Mouse (Mus musculus): ENCODE results near the gene Ptx4.

Gene Ptx4

DNA sequence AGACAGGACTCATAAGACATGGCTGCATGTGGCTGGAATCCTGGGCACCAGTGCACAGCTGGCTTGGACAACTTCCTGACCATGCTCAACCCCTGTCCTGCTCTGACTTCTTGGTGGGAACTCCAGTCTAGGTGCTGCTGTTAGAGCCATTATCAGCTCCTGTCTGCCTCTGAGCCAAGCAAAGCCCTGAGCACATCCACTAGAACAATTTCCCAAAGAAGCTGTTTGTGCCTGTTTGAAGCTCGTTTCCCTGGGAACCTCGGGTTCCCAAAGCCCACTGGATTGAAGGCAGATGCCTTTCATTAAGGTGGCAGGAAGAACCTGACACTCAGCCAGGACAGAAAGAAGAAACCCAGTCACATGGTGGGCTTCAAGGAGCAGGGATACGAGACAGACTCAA lies at the start of gene Ptx4:
TSS of gene Ptx4 (plus strand) at position 355 of the 400 bp plus-strand sequence.
- no peak for DNase-seq (ENCODE audit: inconsistent age in 2 of 2, low spot score in 1 of 2)

GRCm38 (mm10) chr17:25076906-25077305 lies 43.7 kb upstream of the Ptx4 start:
- no peak for DNase-seq (ENCODE audit: inconsistent age in 2 of 2, low spot score in 1 of 2)

DNA sequence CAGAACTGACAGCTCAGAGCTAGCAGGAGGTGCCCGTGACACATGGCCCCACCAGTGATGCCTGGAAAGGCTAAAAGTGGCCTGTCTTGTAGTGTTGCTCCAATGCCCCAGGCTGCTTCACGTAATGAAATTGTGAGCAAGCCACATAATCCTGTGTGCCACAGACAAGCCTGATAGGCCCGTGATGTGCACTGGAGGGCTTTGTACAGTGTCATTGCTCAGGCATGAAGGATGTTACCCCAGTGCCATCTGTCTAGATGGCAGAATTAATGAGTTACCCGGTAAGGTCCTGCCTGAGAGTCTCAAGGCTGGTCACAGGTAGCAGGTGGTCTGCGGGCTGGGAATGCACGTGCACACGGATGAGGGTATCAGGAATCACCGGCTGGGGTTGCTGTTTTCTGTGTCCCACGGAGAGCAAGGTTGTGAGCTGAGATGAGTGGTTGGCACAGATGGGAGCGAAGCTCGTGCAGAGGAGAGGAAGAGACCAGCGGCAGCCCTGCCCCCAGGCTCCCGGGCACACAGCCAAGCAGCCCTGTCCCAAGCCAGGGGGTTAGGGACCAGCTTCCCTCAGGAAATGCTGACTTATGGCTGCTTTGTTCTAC lies 42.7 kb upstream of the Ptx4 start:
- DNase-seq (ENCODE audit: inconsistent age in 2 of 2, low spot score in 1 of 2), result peak; percentile 77 to 83

GRCm38 (mm10) chr17:25080210-25080609 lies 40.4 kb upstream of the Ptx4 start:
- DNase-seq (ENCODE audit: inconsistent age in 2 of 2, low spot score in 1 of 2), result no peak

- DNase-seq (ENCODE audit: inconsistent age in 2 of 2, low spot score in 1 of 2), result peak; percentile 68 to 78
Observed at GRCm38 (mm10) chr17:25080960-25081381, 39.6 kb upstream of the Ptx4 start.

DNA sequence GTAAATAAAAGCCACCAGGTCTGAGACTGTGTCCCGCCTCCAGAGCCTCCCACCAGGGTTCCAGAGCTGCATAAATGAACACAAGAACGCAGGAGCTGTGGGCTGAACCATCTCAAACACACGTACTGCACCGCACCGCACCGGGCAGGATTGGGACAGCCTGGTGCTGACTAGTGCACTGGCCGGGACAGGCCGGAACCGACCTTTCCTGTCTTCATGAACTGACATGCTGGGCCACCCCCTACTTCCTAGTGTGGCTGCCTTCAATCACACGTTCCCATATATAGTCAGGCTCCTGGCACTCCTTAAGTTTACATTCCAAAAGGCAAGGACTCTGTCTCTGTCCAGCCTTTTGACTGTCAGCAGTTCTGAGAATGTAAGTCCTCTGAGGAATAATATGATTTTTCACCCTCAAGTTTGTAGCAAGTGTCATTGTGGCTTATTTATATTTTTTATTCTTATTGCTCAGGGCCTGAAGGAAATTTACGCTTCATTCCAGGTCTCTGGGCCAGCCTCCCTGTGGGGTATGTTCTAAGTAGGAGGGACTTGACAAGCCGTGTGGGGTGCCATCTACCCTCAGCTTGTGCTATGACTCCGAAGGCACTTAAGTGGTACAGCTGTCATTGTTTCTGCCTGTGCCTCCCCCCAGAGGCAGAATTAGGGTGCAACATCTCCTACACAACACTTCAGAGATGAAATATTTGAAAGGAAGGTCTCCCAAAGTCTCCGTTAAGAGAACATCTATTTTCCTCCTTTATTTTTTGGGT lies 38.3 kb upstream of the Ptx4 start:
- DNase-seq (ENCODE audit: inconsistent age in 2 of 2, low spot score in 1 of 2), result peak; percentile 24 to 54

DNA sequence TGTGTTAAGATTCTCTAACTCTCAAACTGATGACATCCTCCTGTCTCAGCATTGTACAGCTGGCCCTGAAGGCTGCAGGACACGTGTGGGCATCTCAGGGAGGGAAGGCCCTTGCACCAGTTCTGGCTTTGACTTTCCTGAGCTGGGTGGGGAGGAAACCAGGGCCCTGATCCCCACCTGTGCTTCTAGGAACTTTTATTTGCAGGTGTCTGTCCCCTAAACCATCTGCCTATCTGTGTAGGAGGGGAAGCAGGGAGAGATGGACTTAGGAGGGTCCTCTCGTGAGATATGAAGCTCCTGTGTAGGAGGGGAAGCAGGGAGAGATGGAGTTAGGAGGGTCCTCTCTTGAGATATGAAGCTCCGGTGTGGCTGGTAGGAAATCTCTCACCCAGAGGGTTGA lies 37.7 kb upstream of the Ptx4 start:
- DNase-seq (ENCODE audit: inconsistent age in 2 of 2, low spot score in 1 of 2), result no peak

DNA sequence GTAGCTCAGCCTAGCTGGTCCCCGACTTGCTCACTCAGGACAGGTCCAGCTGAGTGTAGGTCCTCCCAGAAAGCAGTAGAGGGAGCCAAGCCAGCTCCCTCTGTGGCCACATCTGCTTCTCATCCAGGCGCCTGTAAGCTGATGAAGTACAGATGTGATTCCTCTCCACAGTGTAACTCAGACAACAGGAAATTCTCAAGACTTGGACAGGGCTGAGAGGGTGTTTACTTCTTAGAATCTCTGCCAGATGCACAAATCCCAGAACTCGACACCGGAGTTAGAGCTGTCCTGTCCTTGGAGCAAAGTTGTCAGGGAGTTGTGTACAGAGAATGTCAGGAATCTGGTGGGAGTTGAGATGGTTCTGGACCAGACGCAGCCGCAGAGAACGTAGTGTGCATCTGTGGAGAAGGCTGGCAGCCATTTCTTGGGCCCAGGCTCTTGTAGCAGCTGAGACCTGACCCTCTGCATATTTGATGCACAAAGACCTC lies 37.1 kb upstream of the Ptx4 start, which contains the start of gene Tmem204:
TSS of gene Tmem204 (minus strand) at position 148 of the 488 bp plus-strand sequence.
- DNase-seq (ENCODE audit: inconsistent age in 2 of 2, low spot score in 1 of 2), result peak; percentile 49 to 70

DNA sequence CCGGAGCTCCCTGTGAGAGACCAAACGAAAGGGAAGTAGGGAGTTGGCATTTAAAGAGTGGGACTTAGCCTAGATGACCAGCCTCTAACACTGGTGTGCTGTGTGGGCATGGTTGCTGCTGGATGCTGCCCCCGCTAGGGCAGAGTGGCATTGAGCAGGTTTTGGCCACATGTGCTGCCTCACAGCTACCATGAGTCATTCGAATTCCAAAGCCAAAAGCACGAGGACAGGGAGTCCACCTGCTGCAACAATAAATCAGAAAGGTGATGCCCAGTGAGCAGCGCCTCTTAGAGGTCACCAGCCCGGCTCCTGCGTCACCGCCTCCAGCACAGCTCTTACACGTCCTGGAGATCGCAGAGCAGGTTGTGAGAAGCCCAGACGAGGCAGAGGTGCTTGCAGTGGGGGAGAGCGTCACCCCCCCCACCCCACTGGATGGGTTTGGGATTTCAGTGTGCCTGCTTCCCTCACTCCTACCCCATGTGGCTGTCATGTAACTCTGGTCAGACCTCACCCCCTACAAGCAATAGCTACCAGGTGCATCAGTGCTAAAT lies 35.6 kb upstream of the Ptx4 start:
- DNase-seq (ENCODE audit: inconsistent age in 2 of 2, low spot score in 1 of 2), result peak; percentile 70 to 75

DNA sequence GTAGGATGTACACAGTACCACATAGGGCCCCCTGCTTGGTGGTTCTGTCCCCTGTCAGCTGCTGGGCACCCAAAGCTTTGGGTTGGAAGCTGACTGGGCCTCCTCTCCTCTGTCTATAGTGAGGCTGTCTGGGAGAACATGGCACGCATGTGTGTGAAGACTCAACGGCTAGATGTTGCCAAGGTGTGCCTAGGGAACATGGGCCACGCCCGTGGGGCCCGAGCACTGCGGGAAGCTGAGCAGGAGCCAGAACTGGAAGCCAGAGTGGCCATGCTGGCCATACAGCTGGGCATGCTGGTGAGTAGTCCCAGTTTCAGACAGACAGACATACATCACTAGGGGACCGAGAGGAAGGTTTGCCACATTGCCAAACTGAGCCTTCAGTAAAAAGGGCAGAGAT lies 33.8 kb upstream of the Ptx4 start:
- DNase-seq (ENCODE audit: inconsistent age in 2 of 2, low spot score in 1 of 2), result no peak

DNA sequence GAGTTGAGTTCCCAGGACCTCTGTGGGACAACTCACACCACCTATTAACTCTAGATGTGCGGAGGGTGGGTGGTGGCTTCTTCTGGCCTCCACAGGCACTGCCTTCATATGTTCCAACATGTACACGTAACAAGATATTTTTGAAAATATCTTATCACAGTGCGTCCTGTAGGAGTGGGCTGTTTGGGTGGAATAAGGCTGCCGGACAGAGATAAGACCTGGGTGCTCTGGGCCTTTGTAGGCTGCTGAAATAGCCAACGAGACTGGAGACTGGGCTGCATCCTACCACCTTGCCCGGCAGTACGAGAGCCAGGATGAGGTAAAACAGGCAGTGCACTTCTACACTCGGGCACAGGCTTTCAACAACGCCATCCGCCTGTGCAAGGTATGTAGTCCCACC lies 31.4 kb upstream of the Ptx4 start:
- DNase-seq (ENCODE audit: inconsistent age in 2 of 2, low spot score in 1 of 2), result no peak

GRCm38 (mm10) chr17:25090450-25090849 lies 30.1 kb upstream of the Ptx4 start:
- no peak for DNase-seq (ENCODE audit: inconsistent age in 2 of 2, low spot score in 1 of 2)

DNA sequence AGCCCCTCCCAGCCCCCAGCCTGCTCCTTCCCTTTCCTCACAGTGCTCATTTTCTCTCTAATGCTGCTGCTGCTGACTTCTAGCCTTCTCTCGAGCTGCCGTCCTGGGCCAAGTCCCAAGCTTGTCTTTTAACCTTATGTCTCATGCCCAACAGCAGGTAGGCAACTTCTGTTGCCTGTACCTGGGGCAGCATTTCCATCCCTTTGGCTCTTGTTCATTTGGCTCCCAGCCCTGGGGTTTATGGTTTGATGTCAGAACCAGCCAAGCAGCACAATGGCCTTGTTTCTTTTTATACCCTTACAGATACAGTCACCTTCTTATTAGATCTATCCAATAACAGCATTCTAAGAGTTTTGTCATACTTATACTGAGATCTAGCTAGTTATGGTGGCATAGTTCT lies 24.3 kb upstream of the Ptx4 start:
- no peak for DNase-seq (ENCODE audit: inconsistent age in 2 of 2, low spot score in 1 of 2)

DNA sequence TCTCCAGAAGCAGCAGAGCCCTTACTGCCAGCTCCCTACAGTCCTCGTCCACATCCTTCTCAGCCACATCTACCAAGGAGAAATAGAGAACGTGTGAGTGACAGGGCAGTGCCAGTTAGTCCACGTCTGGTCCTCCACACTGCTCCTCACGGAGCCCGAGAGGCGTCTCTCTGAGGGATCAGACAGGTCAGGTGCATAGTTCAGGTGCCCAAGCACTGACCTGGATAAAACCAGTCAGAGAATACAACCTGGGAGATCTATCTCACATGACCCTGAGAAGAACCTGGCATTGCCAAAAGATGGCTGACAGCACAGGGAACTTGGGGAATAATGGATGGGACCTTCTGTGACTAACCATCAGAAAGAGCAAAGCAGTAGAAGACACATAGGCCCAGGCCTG lies 20.5 kb upstream of the Ptx4 start:
- no peak for DNase-seq (ENCODE audit: inconsistent age in 2 of 2, low spot score in 1 of 2)

DNA sequence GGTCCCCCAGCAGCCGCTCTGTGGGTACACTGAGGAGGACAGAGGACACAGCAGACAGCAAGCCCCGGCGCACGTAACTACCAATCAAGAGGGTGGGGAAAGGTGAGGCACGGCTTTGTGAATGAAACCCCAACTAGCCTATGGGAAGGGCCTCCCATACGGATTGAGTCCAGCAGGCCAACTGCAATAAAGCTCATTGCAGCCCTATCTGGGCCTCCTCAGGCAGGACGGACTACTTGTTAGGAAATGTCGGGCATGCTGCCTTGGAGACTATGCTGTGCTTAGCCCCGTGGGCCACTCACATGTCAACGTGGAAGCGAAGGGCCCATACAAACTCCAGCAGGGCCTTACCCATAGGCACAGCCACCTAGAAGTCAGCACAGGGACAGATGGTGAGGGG lies 19.2 kb upstream of the Ptx4 start:
- no peak for DNase-seq (ENCODE audit: inconsistent age in 2 of 2, low spot score in 1 of 2)

DNA sequence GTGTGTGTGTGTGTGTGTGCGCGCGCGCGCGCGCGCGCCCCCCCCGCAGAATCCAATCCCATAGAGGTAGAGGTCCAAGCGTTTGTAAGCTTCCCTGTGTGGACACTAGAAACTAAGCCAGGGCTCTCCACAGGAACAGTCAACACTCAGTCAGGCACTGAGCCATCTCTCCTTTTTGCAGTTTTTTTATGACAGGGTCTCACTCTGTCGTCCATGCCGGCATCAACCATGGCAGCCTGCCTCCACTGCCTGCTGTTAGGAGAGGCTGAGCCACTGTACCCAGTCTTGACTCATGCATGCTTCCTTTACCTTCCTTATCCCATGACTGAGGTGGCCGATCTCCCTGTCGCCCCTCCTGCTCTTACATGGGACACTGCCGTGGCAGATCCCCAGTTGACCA lies 12.8 kb upstream of the Ptx4 start:
- DNase-seq (ENCODE audit: inconsistent age in 2 of 2, low spot score in 1 of 2), result no peak

DNA sequence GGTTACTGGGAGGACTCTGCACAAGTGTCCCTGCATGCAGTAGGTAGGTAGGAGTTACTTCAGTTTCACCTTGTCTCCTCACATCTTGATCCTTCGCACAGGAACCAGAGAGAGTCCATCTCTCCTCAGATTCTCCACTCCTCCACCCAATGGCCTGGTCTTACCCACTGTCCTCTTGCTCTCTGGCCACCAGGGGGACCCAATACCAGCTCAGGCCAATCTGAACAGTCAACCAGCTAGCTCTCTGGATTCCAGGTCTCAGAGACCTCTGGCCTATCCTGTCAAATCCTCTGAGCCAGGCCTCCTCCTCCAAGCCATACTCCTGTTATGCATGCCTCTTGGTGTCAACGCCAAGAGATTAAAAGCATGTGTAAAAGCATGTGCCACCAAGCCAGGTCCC lies 11.0 kb upstream of the Ptx4 start:
- DNase-seq (ENCODE audit: inconsistent age in 2 of 2, low spot score in 1 of 2), result peak; percentile 41 to 70

DNA sequence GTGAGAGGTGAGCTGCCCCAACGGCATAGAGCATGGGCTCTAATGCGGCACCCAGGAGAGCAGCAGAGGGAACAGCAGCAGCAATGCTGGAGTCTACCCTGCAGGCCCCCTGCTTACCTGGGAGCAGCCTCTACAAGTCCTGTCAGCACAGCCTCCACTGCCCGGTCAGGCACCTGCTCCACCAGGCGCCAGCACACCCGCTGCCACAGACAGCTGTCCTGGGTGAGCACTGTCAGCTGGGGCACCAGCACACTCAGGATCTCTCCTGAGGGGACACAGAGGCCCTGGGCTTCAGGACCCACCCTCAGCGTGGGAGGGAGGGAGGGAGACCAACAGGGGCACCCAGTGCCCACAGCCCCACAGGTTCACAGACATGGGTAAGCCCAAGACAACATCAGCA lies 10.0 kb upstream of the Ptx4 start:
- no peak for DNase-seq (ENCODE audit: inconsistent age in 2 of 2, low spot score in 1 of 2)

DNA sequence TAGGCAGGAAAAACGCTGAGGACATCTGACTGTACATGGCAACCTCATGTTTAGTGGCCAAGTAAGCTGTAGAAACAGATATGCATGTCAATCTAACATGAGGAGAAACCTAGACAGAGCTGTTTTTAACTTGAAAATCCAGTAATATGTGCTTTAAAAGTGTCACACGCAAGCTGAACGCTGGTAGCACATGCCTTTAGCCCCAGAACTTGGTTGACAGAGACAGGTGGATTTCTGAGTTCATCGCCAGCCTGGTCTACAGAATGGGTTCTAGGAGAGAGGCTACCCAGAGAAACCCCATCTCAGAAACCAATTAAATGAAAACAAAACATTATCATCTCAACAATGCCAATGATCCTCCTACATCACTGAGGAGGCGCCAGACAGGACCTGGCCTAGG lies 9.3 kb upstream of the Ptx4 start:
- no peak for DNase-seq (ENCODE audit: inconsistent age in 2 of 2, low spot score in 1 of 2)

DNA sequence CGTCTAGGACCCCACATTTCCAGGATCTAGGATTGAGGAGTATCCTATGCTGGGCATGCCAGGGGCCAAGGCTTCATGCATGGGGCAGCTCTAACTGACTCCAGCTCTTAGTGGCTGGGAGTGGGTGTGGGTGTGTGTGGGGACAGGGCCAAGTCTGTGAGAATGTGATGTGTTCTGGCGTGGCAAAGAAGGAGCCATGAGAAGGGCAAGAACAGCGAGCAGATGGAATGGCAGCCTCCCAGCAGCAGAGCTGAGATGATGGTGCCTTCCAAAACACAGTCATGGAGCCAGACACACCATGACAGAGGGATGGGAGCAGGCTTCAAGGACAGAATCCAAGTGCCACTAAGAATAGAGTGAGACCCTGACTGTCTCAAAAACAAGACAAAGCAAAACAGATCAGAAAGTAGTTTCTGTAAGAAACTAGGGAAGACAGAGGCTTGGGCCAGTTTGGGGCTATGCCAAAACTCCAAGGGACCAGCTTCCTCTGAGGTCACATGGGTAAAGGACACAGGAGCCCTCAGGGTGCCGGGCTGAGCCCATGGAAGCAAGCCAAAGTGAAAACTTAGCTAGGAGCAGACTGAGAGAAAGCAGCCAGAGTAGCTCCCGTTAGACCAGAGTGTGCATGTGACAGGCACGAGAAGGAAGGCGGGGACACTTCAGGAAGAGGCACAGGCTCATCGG lies 8.7 kb upstream of the Ptx4 start:
- peak; percentile 46 to 71 for DNase-seq (ENCODE audit: inconsistent age in 2 of 2, low spot score in 1 of 2)

GRCm38 (mm10) chr17:25112423-25112810 lies 8.1 kb upstream of the Ptx4 start:
- no peak for DNase-seq (ENCODE audit: inconsistent age in 2 of 2, low spot score in 1 of 2)

Data from adrenal gland, adult (tissue).